Mouse (Mus musculus) lung, postnatal 0 days (tissue): ENCODE data around the gene Snapc2.
"Not testable (repeated sequence)": the region's sequence is repeated elsewhere in the genome, so short reads cannot be mapped to it uniquely, and the experiment has no call there.

Experiments used
- CTCF ChIP-seq: IDR thresholded peaks from 2 replicates; pipeline ENCODE4 v1.5.1; 2016; ENCODE audit warnings: antibody characterized with exemption, mild to moderate bottlenecking
- EP300 ChIP-seq: IDR thresholded peaks from 2 replicates; pipeline ENCODE4 v1.6.1; 2016; ENCODE audit warnings: antibody characterized with exemption, mild to moderate bottlenecking, control low read depth

DNA sequence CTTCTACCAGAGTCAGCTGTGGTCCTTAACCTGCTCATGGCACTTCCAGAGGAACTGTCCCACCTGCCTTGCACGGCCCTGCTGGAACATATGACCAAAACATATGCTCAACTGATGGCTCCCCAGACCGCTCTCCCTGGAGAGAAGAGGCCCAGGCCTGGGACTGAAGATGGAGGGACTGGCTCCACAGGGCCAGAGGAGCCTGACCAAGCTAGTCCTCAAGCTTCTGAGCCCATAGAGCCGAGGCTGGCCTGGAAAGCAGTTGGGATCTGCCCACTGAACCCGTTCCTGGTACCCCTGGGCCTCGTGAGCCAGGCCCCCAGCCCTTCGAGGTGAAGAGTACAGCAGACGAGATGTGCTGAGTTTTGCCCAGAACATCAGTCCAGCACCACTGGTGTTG lies 2.6 kb downstream of the Snapc2 start:
- TF ChIP-seq CTCF, EP300: not testable (repeated sequence)
